Mouse (Mus musculus): ENCODE results near the gene Myo16. TPM values are rescaled to one million over a fixed set of nuclear protein-coding genes. Genes with fewer than 3 reads are reported as not detected.

Myo16 gene
- polyA plus RNA-seq, 1 experiment: 0.12 TPM

GRCm38 (mm10) chr8:10222770-10223169 is 69.1 kb downstream of the Myo16 start:
- no peak overlapping the region for H3K4me3 ChIP-seq (ENCODE audit: insufficient read depth, low read length)
- TF ChIP-seq POLR2A (IDR thresholded peaks at IDR 0.05; ENCODE audit: low read depth, low read length): no peak
- no peak for TF ChIP-seq CTCF (IDR thresholded peaks at IDR 0.05; ENCODE audit: borderline replicate concordance, insufficient read depth, low read length)
- no peaks in the 10 kb centered on the region for H3K4me1 ChIP-seq (ENCODE audit: control insufficient read depth, insufficient read depth, low read length)
- H3K27ac ChIP-seq (ENCODE audit: insufficient read depth, low read length): no peak overlapping the region

GRCm38 (mm10) chr8:10223528-10224194 is 70.0 kb downstream of the Myo16 start:
- TF ChIP-seq POLR2A (IDR thresholded peaks at IDR 0.05; ENCODE audit: low read depth, low read length) (no peak), CTCF (IDR thresholded peaks at IDR 0.05; ENCODE audit: borderline replicate concordance, insufficient read depth, low read length) (no peak)
- no peaks in the 10 kb centered on the region for H3K4me1 ChIP-seq (ENCODE audit: control insufficient read depth, insufficient read depth, low read length)
- H3K27ac ChIP-seq (ENCODE audit: insufficient read depth, low read length): no peak overlapping the region
- no peak overlapping the region for H3K4me3 ChIP-seq (ENCODE audit: insufficient read depth, low read length)

DNA sequence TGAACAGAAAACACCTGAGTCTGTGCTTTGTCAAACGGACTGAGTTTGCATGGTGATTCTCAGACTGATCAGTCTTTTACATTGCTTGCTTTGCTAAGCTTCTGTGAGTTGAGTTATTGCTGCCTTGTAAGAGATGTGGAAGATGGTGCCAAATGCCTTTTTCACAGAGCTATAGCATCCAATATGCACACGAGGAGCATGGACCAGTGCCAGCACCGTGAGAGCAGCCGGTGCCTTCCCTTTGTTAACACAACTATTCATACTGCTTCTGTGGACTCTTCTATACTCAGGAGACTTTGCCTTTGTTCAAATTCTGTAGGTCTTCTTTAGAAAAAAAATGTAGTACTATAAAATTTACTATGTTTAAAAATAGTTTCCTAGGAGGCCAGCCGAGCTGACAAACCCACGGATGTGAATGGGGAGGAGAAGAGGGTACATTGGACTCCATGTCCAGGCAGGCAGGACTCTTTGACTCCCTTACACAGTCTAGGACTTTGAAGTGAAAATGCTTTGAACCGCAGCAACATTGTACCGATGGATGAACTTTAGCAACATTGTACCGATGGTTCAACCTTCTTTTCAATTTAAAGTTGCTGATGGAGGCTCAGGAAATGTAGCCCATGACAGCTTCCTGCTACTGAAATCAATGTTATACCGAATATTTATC is 70.7 kb downstream of the Myo16 start:
- Histone ChIP-seq H3K27ac (ENCODE audit: insufficient read depth, low read length) (no peak overlapping the region), H3K4me1 (ENCODE audit: control insufficient read depth, insufficient read depth, low read length) (no peaks in the 10 kb centered on the region), H3K4me3 (ENCODE audit: insufficient read depth, low read length) (no peak overlapping the region)
- TF ChIP-seq CTCF (IDR thresholded peaks at IDR 0.05; ENCODE audit: borderline replicate concordance, insufficient read depth, low read length) (no peak), POLR2A (IDR thresholded peaks at IDR 0.05; ENCODE audit: low read depth, low read length) (no peak)

DNA sequence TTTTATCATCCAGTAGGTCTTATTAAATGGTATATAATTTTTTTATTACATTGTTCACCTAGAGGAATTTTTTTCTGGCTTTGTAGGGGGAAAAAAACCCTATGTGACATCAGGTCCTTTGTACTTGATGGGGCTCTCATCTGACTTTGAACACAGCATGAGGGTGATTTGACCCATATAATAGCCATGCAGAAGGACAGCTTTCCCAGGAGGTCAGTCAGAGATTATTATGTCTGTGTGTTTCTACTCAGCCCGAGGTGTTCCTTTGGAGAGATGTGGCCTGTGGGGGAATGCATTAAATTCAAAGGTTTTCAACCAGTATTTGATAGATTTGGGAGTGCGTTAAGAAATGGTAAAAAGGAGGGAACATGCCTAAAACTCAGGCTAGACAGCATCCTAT is 71.3 kb downstream of the Myo16 start:
- Histone ChIP-seq H3K4me1 (ENCODE audit: control insufficient read depth, insufficient read depth, low read length) (no peaks in the 10 kb centered on the region), H3K27ac (ENCODE audit: insufficient read depth, low read length) (no peak overlapping the region), H3K4me3 (ENCODE audit: insufficient read depth, low read length) (no peak overlapping the region)
- no peak for TF ChIP-seq CTCF (IDR thresholded peaks at IDR 0.05; ENCODE audit: borderline replicate concordance, insufficient read depth, low read length)

GRCm38 (mm10) chr8:10230746-10231369 is 77.1 kb downstream of the Myo16 start:
- H3K27ac ChIP-seq (ENCODE audit: insufficient read depth, low read length): no peak overlapping the region
- H3K4me3 ChIP-seq (ENCODE audit: insufficient read depth, low read length): no peak overlapping the region
- TF ChIP-seq POLR2A (IDR thresholded peaks at IDR 0.05; ENCODE audit: low read depth, low read length) (no peak), CTCF (IDR thresholded peaks at IDR 0.05; ENCODE audit: borderline replicate concordance, insufficient read depth, low read length) (no peak)
- H3K4me1 ChIP-seq (ENCODE audit: control insufficient read depth, insufficient read depth, low read length): no peaks in the 10 kb centered on the region

GRCm38 (mm10) chr8:10234516-10234915 is 80.8 kb downstream of the Myo16 start:
- no peak overlapping the region for H3K27ac ChIP-seq (ENCODE audit: insufficient read depth, low read length)
- no peak overlapping the region for H3K4me3 ChIP-seq (ENCODE audit: insufficient read depth, low read length)
- TF ChIP-seq POLR2A (IDR thresholded peaks at IDR 0.05; ENCODE audit: low read depth, low read length) (no peak), CTCF (IDR thresholded peaks at IDR 0.05; ENCODE audit: borderline replicate concordance, insufficient read depth, low read length) (no peak)
- no peaks in the 10 kb centered on the region for H3K4me1 ChIP-seq (ENCODE audit: control insufficient read depth, insufficient read depth, low read length)

DNA sequence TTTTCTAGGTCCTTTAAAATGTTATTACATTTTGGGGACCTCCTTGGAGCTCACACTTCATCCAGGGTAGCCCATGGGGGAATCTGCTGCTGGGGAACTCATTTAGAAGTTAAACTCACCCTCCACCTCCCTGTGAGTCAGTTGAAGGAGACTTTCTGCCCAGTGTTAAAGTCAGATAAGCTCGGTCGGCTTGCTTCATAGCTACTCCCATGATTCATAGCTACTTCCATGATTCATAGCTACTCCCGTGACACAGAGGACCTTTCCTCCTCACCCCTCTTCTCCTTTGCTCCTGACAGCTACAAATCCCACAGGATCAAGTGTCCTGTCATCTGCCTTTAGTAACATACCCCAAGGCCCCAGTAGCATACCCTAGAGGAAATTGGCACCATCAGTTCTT is 89.6 kb downstream of the Myo16 start:
- Histone ChIP-seq H3K4me1 (ENCODE audit: control insufficient read depth, insufficient read depth, low read length) (no peaks in the 10 kb centered on the region), H3K4me3 (ENCODE audit: insufficient read depth, low read length) (no peak overlapping the region), H3K27ac (ENCODE audit: insufficient read depth, low read length) (no peak overlapping the region)
- TF ChIP-seq POLR2A (IDR thresholded peaks at IDR 0.05; ENCODE audit: low read depth, low read length) (no peak), CTCF (IDR thresholded peaks at IDR 0.05; ENCODE audit: borderline replicate concordance, insufficient read depth, low read length) (no peak)

- no peak overlapping the region for H3K4me3 ChIP-seq (ENCODE audit: insufficient read depth, low read length)
- H3K4me1 ChIP-seq (ENCODE audit: control insufficient read depth, insufficient read depth, low read length): no peaks in the 10 kb centered on the region
- TF ChIP-seq POLR2A (IDR thresholded peaks at IDR 0.05; ENCODE audit: low read depth, low read length) (no peak), CTCF (IDR thresholded peaks at IDR 0.05; ENCODE audit: borderline replicate concordance, insufficient read depth, low read length) (no peak)
- H3K27ac ChIP-seq (ENCODE audit: insufficient read depth, low read length): no peak overlapping the region
These were observed 95.4 kb downstream of the Myo16 start for GRCm38 (mm10) chr8:10249156-10249555.

DNA sequence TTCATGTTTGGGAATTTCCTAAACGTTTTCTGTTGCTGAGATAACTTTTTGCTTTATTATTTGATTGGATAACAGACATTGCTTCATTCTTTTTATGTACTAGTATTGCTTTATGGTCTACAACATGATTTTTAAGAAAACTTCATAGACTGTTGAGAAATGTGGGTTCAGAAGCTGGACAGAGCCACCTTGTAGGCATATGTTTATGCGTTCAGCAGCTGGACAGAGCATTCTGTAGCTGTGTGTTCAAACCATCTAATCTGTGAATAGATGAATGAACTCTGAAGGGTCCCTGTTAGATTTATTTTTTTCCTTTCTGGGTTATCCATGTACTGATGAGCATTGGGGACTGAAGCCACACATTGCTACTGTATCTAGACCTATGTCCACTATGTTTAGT is 102.0 kb downstream of the Myo16 start:
- Histone ChIP-seq H3K4me1 (ENCODE audit: control insufficient read depth, insufficient read depth, low read length) (no peaks in the 10 kb centered on the region), H3K27ac (ENCODE audit: insufficient read depth, low read length) (no peak overlapping the region), H3K4me3 (ENCODE audit: insufficient read depth, low read length) (no peak overlapping the region)
- TF ChIP-seq POLR2A (IDR thresholded peaks at IDR 0.05; ENCODE audit: low read depth, low read length) (no peak), CTCF (IDR thresholded peaks at IDR 0.05; ENCODE audit: borderline replicate concordance, insufficient read depth, low read length) (no peak)

DNA sequence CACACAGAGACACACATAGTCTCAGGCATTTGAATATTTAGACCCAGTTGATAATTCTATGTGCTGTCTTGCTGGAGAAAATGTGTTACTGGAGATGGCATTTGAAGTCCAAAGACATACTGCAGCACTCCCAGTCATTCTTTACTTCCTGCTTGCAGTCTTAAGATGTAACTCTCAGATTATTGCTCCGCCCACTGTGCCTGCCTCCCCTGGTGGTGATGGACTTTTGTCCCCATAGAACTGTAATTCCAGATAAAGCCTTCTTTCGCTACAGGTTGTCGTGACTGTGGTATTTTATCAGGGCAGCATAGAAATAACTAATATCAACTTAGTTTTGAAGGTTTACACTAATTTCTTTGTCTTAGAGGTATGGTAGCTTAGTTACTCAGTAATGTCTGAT is 102.9 kb downstream of the Myo16 start:
- Histone ChIP-seq H3K4me1 (ENCODE audit: control insufficient read depth, insufficient read depth, low read length) (no peaks in the 10 kb centered on the region), H3K4me3 (ENCODE audit: insufficient read depth, low read length) (no peak overlapping the region), H3K27ac (ENCODE audit: insufficient read depth, low read length) (no peak overlapping the region)
- TF ChIP-seq CTCF (IDR thresholded peaks at IDR 0.05; ENCODE audit: borderline replicate concordance, insufficient read depth, low read length) (no peak), POLR2A (IDR thresholded peaks at IDR 0.05; ENCODE audit: low read depth, low read length) (no peak)
